Mouse (Mus musculus): ENCODE measurements at regions not wholly inside any gene's neighbourhood (a gene's known extent, or its start where the extent isn't known, plus 50 kb on each side); places are given as distances from the start of the nearest gene placed in this dataset.
"Not testable (repeated sequence)": the region's sequence is repeated elsewhere in the genome, so short reads cannot be mapped to it uniquely, and the experiment has no call there.

DNA sequence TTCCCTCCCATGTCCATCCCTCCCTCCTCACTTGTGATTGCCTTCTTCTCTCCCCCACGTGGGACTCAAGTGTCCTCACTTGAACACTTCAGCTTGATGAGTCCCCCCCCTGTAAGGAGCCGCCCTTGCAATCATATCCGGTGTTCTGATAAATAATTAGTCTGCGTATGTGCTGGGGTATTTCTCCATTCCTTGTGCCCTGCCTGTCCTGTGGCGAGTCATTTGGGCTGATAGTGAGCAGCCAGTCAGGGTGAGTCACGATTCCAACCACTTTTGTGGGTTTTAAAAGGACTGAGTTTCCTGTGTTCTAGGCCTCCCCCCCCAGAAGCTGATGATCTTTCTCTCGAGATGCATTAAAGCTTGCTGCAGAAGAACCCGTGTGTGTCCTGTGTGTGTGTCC, 820.9 kb downstream of the Kcnt2 start:
- not testable (repeated sequence) for H3K4me2 ChIP-seq (ENCODE audit: low read length); ATAC-seq; DNase-seq (ENCODE audit: low spot score); H3K36me3 ChIP-seq (ENCODE audit: control insufficient read depth, insufficient read depth, low read length); H3K27me3 ChIP-seq (replicated peaks; ENCODE audit: control insufficient read depth, insufficient read depth, low read length); H3K4me1 ChIP-seq (ENCODE audit: control insufficient read depth, insufficient read depth, low read length); H3K9me3 ChIP-seq (replicated peaks; ENCODE audit: control insufficient read depth, low read length); H3K4me3 ChIP-seq (ENCODE audit: low read depth, low read length); H3K27ac ChIP-seq (ENCODE audit: low read depth, low read length); H3K9ac ChIP-seq (ENCODE audit: low read length)
- 81% methylated on average over 8 of the region's 8 CpGs for WGBS

DNA sequence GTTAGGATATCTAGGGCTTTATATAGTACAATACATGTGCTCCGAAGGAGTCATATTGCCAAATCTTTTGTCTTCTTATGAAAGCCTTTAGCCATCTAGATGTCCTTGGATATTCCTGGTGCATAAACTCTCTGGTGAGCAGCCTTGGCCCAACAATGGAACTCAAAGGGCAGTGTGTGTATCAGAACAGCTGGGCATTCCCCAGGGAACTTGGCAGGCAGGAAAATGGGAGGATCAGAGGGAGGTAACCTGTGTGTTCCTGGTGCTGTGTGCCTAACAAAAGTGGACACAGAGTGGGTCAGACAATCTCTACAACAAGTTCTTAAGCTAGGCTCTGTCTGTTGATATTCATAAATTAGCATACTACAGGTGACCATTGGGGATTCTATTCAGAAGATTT, 851.6 kb downstream of the Kcnt2 start:
- H3K9ac ChIP-seq (ENCODE audit: low read length): no peak overlapping the region
- H3K4me1 ChIP-seq (ENCODE audit: control insufficient read depth, insufficient read depth, low read length): no peaks in the 10 kb centered on the region
- 93% methylated on average over 1 of the region's 1 CpGs for WGBS
- H3K27me3 ChIP-seq (replicated peaks; ENCODE audit: control insufficient read depth, insufficient read depth, low read length): no peaks in the 10 kb centered on the region
- no peak overlapping the region for H3K27ac ChIP-seq (ENCODE audit: low read depth, low read length)
- no peaks in the 10 kb centered on the region for H3K36me3 ChIP-seq (ENCODE audit: control insufficient read depth, insufficient read depth, low read length)
- ATAC-seq: no peak
- H3K4me2 ChIP-seq (ENCODE audit: low read length): no peak overlapping the region
- H3K4me3 ChIP-seq (ENCODE audit: low read depth, low read length): no peak overlapping the region
- H3K9me3 ChIP-seq (replicated peaks; ENCODE audit: control insufficient read depth, low read length): no peaks in the 10 kb centered on the region
- no peak for DNase-seq (ENCODE audit: low spot score)

DNA sequence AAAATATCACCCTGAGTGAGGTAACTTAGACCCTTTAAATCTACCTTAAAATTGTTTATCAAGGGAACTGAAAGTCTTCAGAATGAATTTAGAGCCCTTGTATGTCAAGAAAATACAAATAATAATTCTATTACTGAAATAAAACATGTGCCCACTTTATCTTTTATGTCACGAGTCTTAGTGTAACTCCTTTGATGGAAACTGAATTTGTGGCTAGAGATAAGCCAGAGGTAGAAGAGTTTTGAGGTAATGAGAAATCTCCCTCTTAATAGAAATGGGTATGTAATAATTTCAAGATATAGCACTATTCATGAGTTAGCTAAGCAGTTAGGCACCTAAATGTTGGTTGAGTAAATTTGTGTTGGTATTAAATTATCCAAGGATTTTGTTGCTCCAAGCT, 856.6 kb downstream of the Kcnt2 start:
- Histone ChIP-seq H3K27me3 (replicated peaks; ENCODE audit: control insufficient read depth, insufficient read depth, low read length) (no peaks in the 10 kb centered on the region), H3K27ac (ENCODE audit: low read depth, low read length) (no peak overlapping the region), H3K9me3 (replicated peaks; ENCODE audit: control insufficient read depth, low read length) (no peaks in the 10 kb centered on the region), H3K4me1 (ENCODE audit: control insufficient read depth, insufficient read depth, low read length) (no peaks in the 10 kb centered on the region), H3K4me2 (ENCODE audit: low read length) (no peak overlapping the region), H3K9ac (ENCODE audit: low read length) (no peak overlapping the region), H3K36me3 (ENCODE audit: control insufficient read depth, insufficient read depth, low read length) (no peaks in the 10 kb centered on the region), H3K4me3 (ENCODE audit: low read depth, low read length) (no peak overlapping the region)
- DNase-seq (ENCODE audit: low spot score) (no peak), ATAC-seq (no peak)
- 90% methylated on average over 1 of the region's 1 CpGs for WGBS

DNA sequence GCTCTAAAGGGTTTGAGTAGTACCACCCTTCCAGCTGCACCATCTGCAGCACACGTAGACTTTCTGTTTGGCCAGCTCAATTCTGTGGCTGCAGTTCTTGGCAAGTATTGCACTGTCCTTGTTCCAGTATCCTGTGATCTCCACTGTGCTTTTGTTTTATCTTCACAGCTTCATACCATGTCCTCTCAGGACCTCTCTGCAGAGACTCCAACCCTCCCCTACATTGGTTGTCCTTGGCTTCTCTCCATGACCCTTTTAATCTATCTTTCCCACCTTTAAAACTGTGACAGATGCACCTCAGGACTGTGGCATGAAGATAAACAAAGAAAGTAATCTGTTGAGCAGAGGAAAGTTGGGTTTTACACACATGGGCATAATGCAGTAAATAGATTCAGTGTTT, 858.1 kb downstream of the Kcnt2 start:
- Histone ChIP-seq H3K9me3 (replicated peaks; ENCODE audit: control insufficient read depth, low read length) (no peaks in the 10 kb centered on the region), H3K9ac (ENCODE audit: low read length) (no peak overlapping the region), H3K4me1 (ENCODE audit: control insufficient read depth, insufficient read depth, low read length) (no peaks in the 10 kb centered on the region), H3K4me3 (ENCODE audit: low read depth, low read length) (no peak overlapping the region), H3K27ac (ENCODE audit: low read depth, low read length) (no peak overlapping the region), H3K4me2 (ENCODE audit: low read length) (no peak overlapping the region), H3K36me3 (ENCODE audit: control insufficient read depth, insufficient read depth, low read length) (no peaks in the 10 kb centered on the region), H3K27me3 (replicated peaks; ENCODE audit: control insufficient read depth, insufficient read depth, low read length) (no peaks in the 10 kb centered on the region)
- ATAC-seq: no peak
- WGBS: 82% methylated on average over 1 of the region's 1 CpGs
- no peak for DNase-seq (ENCODE audit: low spot score)

DNA sequence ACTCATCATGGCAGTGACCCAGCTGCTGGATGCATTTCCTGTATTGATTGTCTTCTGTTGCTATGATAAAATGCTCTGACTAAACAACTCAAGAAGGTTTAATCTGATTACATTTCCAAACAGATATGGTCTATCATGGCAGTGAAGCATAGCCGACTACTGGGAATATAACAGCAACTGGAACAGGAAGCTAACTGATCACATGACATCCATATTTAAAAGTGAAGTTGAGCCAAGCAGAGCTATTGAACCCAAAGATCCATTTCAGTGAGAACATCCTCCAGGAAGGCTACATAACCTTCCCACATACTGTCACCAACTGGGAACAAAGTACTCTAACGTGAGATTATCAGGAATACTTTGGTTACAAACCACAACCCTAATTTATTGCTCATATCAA, 858.7 kb downstream of the Kcnt2 start:
- no peak overlapping the region for H3K9ac ChIP-seq (ENCODE audit: low read length)
- ATAC-seq (no peak), DNase-seq (ENCODE audit: low spot score) (no peak)
- WGBS: 90% methylated on average over 2 of the region's 2 CpGs
- H3K4me1 ChIP-seq (ENCODE audit: control insufficient read depth, insufficient read depth, low read length): no peaks in the 10 kb centered on the region
- H3K4me2 ChIP-seq (ENCODE audit: low read length): no peak overlapping the region
- H3K9me3 ChIP-seq (replicated peaks; ENCODE audit: control insufficient read depth, low read length): no peaks in the 10 kb centered on the region
- H3K4me3 ChIP-seq (ENCODE audit: low read depth, low read length): no peak overlapping the region
- H3K27me3 ChIP-seq (replicated peaks; ENCODE audit: control insufficient read depth, insufficient read depth, low read length): no peaks in the 10 kb centered on the region
- H3K36me3 ChIP-seq (ENCODE audit: control insufficient read depth, insufficient read depth, low read length): no peaks in the 10 kb centered on the region
- H3K27ac ChIP-seq (ENCODE audit: low read depth, low read length): no peak overlapping the region

DNA sequence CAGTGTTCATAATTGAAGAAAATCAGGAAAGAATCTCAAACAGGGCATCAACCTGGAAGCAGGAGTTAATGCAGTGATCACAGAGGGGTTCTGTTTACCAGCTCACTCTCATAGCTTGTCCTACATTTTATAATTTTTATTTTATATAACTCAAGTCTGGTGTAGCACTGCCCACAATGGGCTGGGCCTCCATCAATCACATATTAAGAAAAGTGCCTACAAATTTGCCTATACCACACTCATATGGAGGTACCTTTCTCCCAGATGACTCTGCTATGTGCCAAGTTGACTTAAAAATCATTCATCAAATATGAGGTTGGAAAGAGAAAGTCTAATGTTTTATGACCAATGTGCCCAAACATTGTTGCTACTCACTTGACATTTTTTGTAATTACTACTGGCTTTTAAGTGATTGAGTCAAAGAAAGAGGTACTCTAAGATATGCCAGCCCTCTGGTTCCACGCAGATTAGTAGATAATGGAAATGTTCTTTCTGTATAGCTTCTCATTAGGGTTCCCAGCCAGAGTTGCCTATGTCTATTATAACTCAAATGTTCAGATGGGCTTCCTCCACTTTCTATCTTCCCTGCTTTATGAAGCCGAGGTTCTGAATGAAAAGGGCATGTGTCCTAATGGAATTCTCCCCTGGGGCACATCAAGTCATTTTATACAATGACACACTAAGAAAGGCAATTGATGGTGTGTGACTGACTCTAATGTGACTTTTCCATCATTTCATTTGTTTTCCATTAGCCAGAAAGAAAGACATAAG, 891.0 kb downstream of the Kcnt2 start:
- H3K36me3 ChIP-seq (ENCODE audit: control insufficient read depth, insufficient read depth, low read length): no peaks in the 10 kb centered on the region
- WGBS: 34% methylated on average over 2 of the region's 2 CpGs
- DNase-seq (ENCODE audit: low spot score) (no peak), ATAC-seq (no peak)
- H3K9ac ChIP-seq (ENCODE audit: low read length): no peak overlapping the region
- H3K4me3 ChIP-seq (ENCODE audit: low read depth, low read length): no peak overlapping the region
- H3K4me2 ChIP-seq (ENCODE audit: low read length): no peak overlapping the region
- H3K9me3 ChIP-seq (replicated peaks; ENCODE audit: control insufficient read depth, low read length): no peaks in the 10 kb centered on the region
- H3K27me3 ChIP-seq (replicated peaks; ENCODE audit: control insufficient read depth, insufficient read depth, low read length): no peaks in the 10 kb centered on the region
- no peak overlapping the region for H3K27ac ChIP-seq (ENCODE audit: low read depth, low read length)
- H3K4me1 ChIP-seq (ENCODE audit: control insufficient read depth, insufficient read depth, low read length): no peaks in the 10 kb centered on the region

GRCm38 (mm10) chr1:141140157-141140556, 894.2 kb downstream of the Kcnt2 start:
- not testable (repeated sequence) for H3K27me3 ChIP-seq (replicated peaks; ENCODE audit: control insufficient read depth, insufficient read depth, low read length); DNase-seq (ENCODE audit: low spot score)
- WGBS: 97% methylated on average over 19 of the region's 19 CpGs

DNA sequence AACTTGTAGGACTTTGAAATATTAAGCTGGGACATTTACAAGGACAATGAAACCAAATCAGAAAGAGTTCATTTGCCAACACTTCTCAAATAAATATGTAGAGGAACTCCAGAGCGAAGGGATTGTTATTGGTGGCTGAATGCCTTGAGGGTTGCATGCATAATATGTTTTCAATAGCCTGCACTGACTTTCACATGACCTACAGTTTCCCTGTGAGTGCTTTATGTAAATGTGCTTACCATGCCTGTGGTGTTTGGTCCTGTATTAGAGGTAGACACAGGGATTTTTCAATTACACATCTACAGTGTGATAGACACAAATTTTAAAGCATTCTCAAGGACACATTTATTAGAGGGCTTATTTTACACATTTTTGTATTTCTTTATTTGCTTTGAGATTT, 899.8 kb downstream of the Kcnt2 start:
- H3K4me1 ChIP-seq (ENCODE audit: control insufficient read depth, insufficient read depth, low read length): no peaks in the 10 kb centered on the region
- DNase-seq (ENCODE audit: low spot score): no peak
- no peak overlapping the region for H3K4me3 ChIP-seq (ENCODE audit: low read depth, low read length)
- H3K9me3 ChIP-seq (replicated peaks; ENCODE audit: control insufficient read depth, low read length): no peaks in the 10 kb centered on the region
- no peak for ATAC-seq
- no peak overlapping the region for H3K4me2 ChIP-seq (ENCODE audit: low read length)
- H3K9ac ChIP-seq (ENCODE audit: low read length): no peak overlapping the region
- no peak overlapping the region for H3K27ac ChIP-seq (ENCODE audit: low read depth, low read length)
- no peaks in the 10 kb centered on the region for H3K27me3 ChIP-seq (replicated peaks; ENCODE audit: control insufficient read depth, insufficient read depth, low read length)
- no peaks in the 10 kb centered on the region for H3K36me3 ChIP-seq (ENCODE audit: control insufficient read depth, insufficient read depth, low read length)
- WGBS: 72% methylated on average over 1 of the region's 1 CpGs

More at GRCm38 (mm10) chr1:141140157-141140556, 894.2 kb downstream of the Kcnt2 start:
- H3K9ac ChIP-seq (ENCODE audit: low read length); H3K36me3 ChIP-seq (ENCODE audit: control insufficient read depth, insufficient read depth, low read length); H3K4me3 ChIP-seq (ENCODE audit: low read depth, low read length); H3K4me2 ChIP-seq (ENCODE audit: low read length); H3K9me3 ChIP-seq (replicated peaks; ENCODE audit: control insufficient read depth, low read length); H3K27ac ChIP-seq (ENCODE audit: low read depth, low read length); ATAC-seq; H3K4me1 ChIP-seq (ENCODE audit: control insufficient read depth, insufficient read depth, low read length): not testable (repeated sequence)

GRCm38 (mm10) chr1:141149899-141150298, 903.9 kb downstream of the Kcnt2 start:
- Histone ChIP-seq H3K4me3 (ENCODE audit: low read depth, low read length) (no peak overlapping the region), H3K27ac (ENCODE audit: low read depth, low read length) (no peak overlapping the region), H3K9ac (ENCODE audit: low read length) (no peak overlapping the region), H3K27me3 (replicated peaks; ENCODE audit: control insufficient read depth, insufficient read depth, low read length) (no peaks in the 10 kb centered on the region), H3K4me2 (ENCODE audit: low read length) (no peak overlapping the region), H3K9me3 (replicated peaks; ENCODE audit: control insufficient read depth, low read length) (no peaks in the 10 kb centered on the region), H3K4me1 (ENCODE audit: control insufficient read depth, insufficient read depth, low read length) (no peaks in the 10 kb centered on the region), H3K36me3 (ENCODE audit: control insufficient read depth, insufficient read depth, low read length) (no peaks in the 10 kb centered on the region)
- no peak for DNase-seq (ENCODE audit: low spot score)
- no peak for ATAC-seq
- WGBS: 95% methylated on average over 2 of the region's 2 CpGs
